Mouse (Mus musculus) lung, postnatal 4 days (tissue): ENCODE results near the gene Ccdc38.

Source experiments
- DNase-seq, 2 experiments: peaks; one replicate each; pipeline ENCODE4 v3.0.0; 2021

Ccdc38 gene

DNA sequence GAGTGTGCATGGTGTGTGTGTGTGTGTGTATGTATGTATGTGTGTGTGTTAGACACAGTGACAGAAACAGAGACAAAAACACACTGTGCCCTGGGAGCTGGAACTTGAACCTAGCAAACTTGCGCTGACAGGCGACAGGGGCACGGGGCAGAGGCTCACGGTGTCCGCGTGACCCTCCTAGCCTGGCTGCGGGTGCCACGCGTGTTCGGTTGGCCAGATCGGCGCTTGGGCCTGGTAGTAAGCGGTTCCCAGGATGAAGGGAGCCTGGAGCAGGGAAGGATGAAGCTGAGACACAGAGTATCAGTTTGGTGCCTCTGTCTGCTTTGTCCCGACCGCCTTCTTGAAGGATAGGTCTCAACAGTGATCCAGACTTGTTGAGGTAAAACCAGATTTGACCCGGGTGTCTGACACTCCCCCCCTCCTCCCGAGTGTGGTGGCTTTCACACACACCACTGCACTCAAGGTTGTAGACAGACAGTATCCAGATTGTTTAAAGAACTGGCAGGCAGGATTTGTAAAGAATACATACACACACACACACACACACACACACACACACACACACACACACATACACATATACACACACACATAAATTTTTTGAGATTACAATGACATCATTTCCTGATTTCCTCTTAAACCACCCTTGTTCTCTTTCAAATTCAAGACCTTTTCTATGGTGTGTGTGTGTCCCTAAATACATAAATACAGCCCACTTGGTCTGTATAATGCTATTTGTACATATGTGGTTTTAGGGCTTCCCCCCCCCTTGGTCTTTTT is at the start of gene Ccdc38:
Gene Ccdc38 (plus strand): TSS at position 202 of the 780 bp plus-strand sequence.
- DNase-seq, result peak; percentile 13 to 41

DNA sequence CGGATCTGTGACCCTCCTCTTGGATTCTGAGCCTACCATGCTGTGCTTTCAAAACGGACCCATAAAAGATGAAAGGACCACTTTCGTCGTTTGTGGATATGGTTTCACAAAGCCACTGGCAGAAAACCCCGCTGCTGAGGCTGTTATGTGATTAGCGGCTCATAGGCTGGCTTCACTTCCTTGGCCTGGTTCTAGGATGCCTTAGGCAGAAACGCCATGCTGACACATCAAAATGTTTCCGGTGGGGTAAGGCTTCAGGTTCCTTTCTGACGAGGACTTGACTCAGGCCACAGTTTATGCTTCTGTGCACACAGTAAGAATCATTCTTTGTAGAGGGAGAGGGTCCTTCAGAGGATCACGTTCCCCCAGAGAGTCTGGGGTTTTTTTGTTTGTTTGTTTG is 39.6 kb upstream of the Ccdc38 start:
- no peak for DNase-seq

DNA sequence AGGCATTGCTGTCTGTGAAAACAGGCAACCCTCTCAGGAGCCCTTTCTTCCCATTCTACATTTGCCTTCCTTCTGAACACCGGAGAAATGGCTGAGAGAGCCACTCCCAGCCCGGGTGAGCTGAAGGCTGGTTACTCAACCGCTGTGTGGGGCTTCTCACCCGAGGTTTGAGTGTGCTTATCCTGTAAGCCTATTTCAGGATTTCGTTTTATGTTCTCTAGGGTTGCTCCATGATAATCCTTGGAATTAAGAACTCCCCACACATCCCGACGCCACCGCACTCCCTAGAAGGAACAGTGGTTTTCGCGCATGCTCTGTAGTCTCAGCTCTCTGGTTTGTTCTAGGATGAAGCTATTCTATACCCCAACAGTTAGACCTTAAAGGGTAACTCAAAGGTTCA is 39.1 kb upstream of the Ccdc38 start:
- no peak for DNase-seq

DNA sequence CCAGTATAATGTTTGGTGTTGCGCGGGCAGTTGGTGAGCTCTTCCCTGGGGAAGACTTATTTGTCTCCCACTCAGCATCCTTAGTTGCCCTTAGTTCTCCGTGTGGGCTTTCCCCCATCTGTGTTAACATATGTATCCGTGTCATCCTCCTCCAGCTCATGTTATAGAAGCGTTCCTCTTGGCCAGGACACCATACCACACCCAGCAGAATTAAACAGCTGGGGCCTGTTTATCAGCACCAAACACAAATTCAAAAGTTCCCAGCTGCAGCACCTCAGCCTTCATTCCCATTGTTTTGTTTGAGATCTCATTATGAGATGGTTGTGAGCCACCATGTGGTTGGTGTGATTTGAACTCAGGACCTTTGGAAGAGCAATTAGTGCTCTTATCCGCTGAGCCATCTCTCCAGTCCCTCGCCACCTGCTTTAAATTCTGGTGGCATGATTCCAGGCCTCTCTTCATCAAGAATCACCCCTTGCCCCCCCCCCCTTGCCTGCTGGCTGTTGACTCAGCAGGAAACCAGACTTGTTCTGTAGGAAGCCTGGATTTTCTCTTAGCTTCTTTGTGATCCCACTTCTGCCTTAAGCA is 32.0 kb upstream of the Ccdc38 start:
- DNase-seq, result no peak

DNA sequence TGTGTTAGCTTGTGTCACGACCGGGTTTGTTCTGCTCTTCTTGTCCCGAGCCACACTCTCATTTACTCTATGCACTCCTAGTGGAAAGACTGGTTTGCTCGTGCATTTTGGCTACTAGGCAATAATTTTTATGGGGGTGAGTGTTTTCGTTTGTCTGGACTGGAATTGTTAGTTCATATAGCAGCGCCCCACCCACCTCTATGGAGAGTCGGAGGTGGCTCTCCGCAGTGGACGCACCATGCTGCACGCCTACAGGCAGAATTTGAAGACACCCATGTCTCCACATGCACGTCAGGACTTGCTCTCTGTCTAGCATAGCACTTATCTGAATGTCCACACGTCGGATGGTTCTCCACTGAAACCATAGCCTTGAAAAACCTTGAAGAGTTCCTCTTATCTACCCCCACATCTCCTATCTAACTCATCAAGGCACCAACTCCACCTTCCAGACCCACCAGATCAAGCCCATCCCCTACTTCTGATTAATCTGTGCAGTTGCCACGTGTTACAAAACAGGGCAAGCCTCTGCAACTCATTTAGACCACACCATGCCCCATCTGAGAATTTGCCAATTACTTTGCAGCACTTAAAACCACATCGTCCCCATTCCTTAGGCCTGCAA is 30.8 kb upstream of the Ccdc38 start:
- DNase-seq, result no peak

DNA sequence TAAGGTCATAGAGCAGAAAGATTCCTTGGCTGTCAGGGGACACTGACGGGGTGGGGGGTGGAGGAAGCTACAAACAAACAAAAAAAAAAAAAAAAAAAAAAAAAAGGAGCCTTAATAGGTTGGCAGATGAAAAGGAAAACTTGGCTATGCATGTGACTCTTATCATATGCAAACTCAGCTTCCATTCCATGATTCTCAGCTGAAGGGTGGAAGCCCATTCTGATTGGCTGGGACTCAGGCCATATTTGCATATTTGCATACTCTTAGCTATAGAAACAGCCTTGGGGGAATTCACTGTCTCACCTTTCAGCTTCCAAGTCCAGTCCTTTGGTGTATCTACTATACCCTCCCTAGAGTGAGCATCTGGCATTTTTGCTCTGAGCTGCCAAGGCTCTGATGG is 25.0 kb upstream of the Ccdc38 start:
- DNase-seq, result no peak

DNA sequence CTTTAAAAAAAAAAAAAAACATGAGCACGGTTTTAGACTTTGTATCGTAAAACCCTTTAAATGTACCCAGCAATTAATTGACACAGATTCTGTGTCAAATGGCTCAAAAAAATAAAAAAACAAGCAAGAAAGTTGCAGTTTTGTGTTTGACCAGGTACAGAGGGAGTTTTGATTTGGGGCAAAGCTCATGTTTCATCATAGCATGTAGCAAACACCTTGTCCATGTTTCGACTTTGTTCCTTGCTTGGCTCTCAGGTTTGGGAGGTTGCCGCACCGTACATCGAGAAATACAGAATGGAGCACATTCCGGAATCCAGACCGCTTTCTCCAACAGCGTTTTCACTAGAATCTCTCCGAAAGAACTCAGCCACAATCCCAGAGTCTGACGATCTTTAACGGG is 24.5 kb upstream of the Ccdc38 start:
- DNase-seq, result no peak

DNA sequence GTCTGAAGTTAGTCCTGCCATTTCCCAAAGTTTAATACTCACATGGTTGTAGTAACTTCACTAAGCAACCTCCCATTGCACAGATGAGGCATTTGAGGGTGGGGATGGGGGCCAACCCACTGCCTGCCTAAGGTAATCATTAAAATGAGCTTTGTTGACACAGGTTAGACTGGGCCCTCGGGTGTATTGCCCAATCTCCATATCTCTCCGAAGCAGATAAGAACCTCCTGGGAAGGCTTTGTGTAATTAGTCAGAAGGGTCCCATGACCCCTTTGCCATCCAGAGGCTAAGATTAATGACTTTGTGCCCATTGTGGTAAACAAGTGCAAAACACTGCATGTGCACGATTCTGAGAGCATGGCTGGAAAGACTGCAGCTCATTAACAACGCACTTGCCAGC is 22.7 kb upstream of the Ccdc38 start:
- no peak for DNase-seq

DNA sequence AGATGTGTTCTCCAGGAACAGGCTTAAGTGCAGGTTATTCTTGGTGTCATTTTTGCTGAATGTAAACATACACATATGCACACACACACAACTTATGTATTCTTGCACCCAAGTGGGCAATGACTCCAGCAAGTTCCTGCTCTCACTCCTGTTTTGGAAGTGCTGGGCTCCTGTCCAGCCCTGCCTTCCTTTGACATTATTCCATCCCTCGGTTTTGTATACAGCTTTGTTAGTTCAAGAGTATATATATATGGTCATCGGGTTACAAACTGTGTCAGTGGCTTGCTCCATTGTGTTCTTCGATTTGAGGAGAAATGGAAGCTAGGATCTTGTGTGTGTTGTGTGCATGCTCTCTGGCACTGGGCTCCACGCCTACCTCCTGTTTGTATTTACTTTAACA is 22.2 kb upstream of the Ccdc38 start:
- no peak for DNase-seq

DNA sequence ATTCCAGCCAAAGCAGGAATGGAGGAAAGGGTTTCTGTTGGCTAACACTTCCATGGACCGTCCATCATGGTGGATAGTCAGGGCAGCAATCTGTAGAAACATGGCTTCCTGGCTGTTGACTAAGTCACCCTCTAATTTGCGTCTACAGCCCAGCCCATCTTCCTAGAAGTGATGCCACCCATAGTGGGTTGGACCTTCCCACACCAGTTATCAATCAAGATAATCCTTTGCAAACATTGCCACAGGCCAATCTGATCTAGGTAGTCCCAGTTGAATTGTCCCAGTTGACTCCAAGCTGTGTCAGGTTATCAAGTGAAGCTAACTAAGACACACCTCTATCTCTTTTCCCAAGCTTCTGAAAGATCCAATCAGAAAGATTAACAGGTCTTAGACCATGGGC is 21.8 kb upstream of the Ccdc38 start:
- no peak for DNase-seq

DNA sequence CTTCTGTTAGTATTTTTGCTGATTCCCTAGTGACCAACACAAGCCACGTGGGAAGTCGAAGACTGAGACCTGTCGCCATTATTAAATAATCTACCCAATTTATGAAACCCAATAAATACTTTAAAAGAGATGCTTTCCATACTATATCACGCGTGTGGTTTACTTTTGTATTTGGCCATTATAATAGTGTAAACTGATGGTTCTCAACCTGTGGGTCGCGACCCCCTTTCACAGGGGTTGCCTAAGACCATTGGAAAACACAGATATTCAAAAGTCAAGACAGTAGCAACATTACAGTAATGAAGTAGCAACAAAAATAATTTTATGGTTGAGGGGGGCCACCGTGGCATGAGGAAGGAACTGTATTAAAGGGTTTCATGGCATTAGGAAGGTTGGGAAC is 21.3 kb upstream of the Ccdc38 start:
- no peak for DNase-seq

DNA sequence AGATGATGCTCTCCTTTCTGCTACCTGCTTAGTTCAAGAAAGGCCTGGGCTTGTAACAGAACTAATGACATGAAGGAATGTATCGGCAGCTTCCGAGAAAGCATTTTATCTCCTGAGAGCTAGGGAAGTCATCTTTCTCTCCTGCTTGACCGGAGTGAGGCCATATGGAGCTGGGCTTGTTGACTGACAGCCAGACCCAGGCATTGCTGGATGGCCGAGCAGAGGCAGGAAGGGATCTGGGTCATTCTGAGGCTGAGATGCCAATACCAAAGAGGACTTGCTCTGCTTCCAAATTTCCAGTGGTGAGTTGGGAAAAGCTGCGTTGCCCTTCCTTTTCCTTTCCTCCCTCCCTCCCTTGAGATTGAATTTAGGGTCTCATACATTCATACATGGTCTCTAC is 20.7 kb upstream of the Ccdc38 start:
- DNase-seq, result no peak

DNA sequence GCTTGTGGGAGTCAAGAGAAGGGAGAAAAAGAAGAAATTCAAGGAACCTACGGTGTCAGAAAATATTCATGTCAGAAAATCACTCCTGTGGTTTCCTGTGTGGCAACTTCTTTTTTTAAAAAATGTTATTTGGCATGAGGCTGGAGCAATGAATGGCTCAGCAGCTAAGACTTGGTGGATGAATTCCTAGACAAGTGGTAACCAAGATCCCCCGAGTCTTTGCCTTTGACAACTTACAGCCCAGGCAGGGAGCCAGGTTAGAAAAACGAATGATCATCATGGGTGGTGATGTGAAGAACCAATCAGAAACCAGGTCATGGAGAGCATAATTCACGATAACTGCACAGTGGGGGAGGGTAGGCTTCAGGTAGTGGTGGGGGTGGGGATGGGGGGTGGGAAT is 19.4 kb upstream of the Ccdc38 start:
- DNase-seq, result no peak

DNA sequence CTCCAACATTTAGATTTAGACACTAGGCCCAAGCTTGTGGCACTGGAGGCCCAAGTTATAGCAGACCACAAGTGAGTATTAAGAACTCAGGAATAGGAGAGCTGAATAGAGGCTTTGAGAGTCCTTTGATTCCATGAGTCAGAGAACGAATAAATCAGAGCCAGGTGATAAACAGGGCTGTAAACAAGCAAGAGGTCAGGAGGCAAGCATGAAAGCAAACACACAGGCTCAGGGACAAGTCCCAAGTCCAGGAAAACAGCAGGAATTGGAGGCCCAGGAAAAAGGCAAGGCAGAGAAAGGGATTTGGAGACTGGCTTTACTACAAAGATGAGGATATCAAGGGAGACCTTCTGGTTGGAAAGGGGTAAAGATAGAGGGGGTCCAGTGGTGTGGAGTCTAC is 15.1 kb upstream of the Ccdc38 start:
- DNase-seq, result no peak

DNA sequence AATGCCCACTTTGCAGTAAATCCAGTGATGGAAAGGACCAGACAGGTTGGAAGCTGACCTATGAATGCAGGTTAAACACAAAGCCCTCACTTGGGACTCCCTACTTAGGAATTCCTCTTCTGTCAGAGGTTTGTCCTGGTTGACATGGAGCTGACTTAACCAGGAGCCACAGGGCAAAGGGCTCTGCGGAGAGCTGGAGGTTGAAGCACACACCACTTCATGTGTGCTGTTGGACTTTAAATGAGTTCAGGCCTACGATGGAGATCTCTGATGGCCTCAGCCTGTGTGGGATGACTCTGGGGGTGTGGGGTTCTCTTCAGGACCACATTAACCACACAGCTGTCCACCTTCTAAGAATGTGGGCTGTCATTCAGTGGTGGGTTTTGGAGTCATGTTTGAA is 2.1 kb upstream of the Ccdc38 start:
- no peak for DNase-seq

DNA sequence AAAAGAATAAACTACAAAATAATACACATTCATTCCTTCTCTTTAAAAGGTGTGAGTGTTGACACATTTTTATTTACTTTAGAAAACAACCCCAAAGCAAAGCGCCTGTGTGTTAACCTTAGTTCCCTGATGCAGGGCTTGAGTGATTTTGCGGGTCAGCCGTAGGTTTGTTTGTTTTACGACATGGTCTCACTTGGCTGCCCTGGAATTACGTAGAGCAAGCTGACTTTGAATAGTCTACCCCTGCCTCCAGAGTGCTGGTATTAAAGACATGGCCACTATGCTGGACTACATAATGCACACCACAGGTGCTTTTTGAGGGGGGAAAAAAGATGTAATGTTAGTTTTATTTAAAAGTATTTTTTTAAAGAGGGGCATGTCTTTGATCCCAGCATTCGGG is 1.6 kb upstream of the Ccdc38 start:
- no peak for DNase-seq

DNA sequence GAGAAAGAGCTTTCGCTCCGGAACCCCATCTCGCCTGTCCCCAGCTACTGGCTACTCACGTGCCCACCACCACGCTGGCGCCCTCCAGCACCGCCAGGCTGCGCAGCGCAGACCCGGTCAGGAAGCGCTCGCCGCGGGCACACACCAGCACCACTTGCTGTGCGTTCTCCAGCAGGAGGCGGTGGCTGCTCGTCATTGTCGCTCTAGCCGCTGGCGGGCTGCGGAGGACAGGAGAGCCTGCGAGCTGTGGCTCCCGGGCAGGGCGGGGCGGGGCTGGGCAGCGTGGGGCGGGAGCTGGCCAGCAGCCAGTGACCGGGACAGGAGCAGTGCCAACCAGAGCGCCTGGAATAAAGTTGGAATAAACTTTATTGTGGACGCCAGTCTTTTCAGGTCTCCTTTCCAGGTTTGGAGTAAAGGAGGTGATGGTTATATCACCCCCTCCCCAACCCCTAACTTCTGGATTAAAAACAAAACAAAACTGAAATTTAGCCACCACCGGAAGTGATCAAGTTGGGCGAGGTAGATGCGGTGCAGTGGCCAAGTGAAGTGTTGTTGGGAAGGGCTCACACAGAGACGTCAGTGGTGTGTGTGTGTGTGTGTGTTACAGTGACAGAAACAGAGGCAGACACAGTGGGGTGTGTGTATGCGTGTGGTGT is 529 bp upstream of the Ccdc38 start, which contains the start of gene Amdhd1:
Gene Amdhd1 (minus strand): TSS at position 259 of the 656 bp plus-strand sequence.
- peak; percentile 92 to 93 for DNase-seq

DNA sequence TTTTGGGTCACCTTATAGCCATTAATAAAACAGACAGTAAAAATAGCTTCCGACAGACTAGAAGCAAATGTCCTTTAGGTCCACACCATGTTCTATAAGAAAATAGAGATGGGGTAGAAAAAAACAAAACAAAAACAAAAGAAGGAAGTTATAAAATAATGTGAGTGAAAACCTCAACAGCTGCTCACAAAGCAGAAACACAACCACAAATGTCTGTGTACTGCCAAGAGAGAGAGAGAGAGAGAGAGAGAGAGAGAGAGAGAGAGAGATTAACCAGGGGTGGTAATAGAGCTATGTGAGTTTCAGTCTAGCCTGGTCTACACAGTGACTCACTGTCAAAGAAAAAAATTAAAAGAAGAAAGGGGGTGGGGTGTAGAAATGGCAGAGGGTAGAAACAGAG is 1.2 kb downstream of the Ccdc38 start:
- no peak for DNase-seq

DNA sequence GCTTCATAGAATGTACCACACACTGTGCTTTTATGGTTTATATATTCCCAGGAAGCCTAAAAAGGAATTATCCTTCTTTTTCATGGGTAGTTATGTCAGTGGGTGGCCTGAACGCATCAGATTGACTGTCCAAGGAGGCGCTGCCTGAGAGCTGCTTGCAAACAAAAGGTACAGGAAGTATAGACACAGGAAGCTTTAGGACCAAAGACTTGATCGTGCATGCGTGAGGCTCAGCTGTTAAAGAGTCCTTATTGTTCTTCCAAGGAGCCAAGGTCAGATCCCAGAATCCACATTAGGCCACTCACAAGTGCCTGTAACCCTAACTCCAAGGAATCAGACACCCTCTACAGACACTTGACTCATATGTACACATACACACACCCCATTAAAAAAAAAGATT is 1.9 kb downstream of the Ccdc38 start:
- DNase-seq, result no peak

DNA sequence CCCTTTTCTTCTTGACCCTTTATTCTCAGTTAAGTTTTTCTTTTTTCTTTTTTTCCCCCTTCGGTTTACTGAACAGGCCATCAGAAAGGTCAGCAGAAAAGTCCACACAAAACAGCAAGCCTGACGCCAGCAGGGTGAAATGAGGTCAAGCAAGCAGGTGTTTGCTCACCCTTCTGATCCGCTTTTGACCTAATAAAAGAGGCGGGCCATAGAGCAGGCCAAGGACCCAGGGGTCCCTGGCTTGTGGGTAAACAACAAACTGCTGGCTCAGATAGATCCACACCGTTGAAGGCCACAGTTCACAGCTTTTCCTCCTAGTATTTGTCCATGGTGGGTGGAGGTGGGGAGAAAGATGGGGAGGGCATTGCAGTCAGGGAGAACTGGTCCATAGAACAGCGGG is 2.7 kb downstream of the Ccdc38 start:
- DNase-seq, result no peak

DNA sequence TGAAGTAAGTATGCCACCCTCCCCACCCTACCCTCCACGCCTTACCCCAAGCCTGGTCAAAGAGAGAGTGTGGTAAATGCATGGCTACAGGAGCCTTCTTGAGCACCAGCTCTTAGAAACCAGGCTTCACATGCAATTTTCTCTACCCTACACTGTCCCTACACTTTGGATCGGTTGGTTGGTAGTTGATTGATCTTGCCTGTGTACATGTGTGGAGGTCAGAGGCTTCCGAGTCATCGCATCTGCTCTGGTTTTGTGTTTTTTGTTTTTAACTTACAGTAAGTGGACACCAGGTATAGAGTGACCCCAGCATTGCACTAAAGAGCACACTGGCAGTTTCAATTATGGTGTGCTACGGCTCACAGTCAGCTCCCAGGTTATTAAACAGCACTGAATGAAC is 3.7 kb downstream of the Ccdc38 start:
- DNase-seq, result no peak

DNA sequence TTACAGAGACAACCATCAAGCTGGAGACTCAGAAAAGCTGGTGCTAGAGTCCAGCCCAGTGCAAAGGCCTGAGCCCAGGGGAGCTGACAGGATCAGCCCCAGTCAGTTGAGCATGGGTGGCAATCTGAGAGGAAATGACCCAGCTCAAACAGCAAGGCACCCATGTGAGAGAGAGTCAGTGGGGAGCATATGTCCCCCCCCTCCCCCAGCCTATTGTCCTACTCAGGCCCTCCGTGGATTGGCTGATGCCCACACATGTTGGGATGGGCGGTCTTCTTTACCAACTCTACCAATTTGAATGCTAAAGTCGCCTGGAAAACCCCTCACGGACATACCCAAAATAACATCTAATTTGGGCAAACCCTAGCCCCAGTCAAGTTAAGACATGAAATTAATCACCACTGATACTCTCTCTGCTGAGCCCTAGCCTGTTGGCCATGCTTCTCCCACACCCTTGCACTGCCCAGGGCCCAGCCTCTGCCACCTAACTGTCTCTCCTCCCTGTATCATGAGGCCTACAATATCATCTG is 7.4 kb downstream of the Ccdc38 start:
- no peak for DNase-seq

DNA sequence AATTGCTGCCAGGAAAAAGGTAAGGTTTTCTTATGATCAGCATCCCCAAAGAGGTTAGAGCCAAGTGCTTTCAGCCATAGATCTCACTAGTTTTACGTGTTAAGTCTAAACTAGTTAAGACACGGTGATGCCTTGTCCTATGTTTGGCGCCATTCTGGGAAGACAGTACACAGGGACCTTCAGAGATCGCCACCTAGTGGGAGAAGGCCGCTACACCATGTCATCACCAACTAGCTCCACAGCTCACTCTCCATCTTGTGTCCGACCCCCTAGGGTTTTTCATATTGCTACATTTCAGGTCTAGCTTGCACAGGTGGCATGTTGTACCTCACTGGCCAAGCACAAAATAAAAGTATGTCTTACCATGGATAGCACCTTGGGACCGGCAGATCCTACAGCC is 8.6 kb downstream of the Ccdc38 start:
- peak; percentile 63 to 82 for DNase-seq

DNA sequence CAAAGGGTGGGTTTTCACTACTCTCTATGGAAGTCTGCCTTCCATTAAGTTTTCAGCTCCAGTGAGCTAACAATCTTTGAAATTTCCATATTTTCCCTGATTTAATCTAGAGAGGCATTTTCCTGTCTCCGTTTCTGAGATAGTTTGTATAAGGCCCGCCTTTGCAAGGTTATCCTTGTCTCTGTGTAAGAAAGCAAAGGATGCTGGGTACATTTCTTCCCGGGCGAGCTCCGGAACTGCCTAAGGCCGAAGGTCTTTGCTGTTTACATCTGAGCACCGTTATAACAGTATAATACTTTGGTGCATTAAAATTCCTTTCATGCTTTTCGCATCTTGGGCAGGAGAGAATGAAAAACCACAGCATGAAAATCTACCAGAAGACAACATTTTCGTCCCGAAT is 9.4 kb downstream of the Ccdc38 start:
- DNase-seq, result no peak
